Mouse (Mus musculus) heart, postnatal 4 days (tissue): ENCODE data around the gene Slc1a7. TPM values are rescaled to one million over a fixed set of nuclear protein-coding genes. Genes with fewer than 3 reads are reported as not detected.
A peak's percentile ranks its signal among the peaks of the same experiment; 100 is the strongest.

ENCODE experiments used
- DNase-seq: peaks from one replicate; pipeline ENCODE4 v3.0.0; 2021
- total RNA-seq, 2 experiments: library from RNA; stranded (reverse); gene quantifications; 2 replicates each; pipeline ENCODE4 v1.2.3; 2021

The Slc1a7 gene
- total RNA-seq, 2 experiments from 2014 or later = not detected

GRCm38 (mm10) chr4:108055873-108056272, 87.7 kb downstream of the Slc1a7 start:
- DNase-seq = no peak

GRCm38 (mm10) chr4:108057247-108057646, 89.1 kb downstream of the Slc1a7 start:
- DNase-seq = no peak

GRCm38 (mm10) chr4:108058166-108058565, 90.0 kb downstream of the Slc1a7 start:
- peak; percentile 26 for DNase-seq

DNA sequence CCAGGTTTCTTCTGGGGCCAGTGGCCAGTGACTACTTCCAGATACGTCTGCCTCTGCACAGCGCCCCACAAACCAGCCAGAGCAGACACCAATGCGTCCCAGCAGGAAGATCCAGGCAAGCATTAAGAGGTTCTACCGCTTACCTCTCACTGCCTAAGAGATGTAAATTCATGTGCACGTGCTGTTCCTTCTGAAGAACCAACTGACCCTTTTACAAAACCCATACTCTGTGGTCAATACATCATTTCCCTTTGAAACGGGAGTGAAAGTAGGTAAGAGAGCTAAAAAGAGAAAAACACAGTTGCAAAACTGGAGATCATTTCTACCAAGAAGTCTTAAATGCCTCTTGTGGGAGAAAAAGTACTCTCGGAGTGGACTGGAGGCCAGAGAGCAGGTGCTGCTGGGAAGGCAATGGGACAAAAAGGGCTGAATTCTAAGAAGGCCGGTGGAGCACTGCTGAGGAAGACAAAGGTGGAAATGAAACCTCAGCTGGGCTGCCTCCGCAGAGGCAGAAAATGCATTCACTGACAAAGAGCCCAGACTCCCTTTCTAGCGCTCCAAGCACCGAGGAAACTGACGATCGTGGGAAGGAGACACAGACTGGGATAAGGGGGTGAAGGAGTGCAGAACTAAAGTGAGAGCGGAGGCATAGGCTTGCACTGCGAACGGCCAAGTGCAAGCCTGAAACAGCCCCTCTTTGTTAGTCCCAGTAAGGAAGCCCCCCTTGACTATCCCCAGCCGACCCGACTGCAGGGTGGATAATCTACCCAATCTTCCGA, 91.7 kb downstream of the Slc1a7 start:
- DNase-seq = no peak

DNA sequence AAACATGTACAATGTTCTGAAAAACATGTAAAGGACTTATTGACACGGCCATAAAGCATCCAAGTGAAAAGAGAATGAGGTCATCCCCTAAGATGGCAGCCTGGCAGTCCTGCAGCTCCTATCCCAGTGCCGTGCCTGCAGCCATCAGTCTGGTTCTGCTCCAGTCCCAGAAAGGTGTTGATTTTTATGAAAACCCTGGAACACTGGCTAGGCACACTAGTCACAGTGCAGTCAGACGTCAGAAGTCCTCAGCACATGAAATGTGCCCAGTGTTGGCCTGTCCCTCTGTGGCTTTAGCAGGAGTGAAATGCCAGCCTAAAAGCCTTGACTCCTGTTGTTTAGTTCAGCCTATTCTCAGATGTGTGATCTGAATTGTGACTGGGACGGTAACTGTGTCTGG, 92.6 kb downstream of the Slc1a7 start:
- no peak for DNase-seq

GRCm38 (mm10) chr4:108062524-108062923, 94.4 kb downstream of the Slc1a7 start:
- DNase-seq = no peak

Other genes starting within 250 kb of the Slc1a7 start
- gene Lrp8, start 166.1 kb upstream of the Slc1a7 start, total RNA-seq = 1 to 10 TPM; 1.7 to 1.8 TPM
- 10 to 100 TPM; 69.6 to 79.9 TPM for gene Magoh, start 88.6 kb upstream of the Slc1a7 start, total RNA-seq
- gene 0610037L13Rik, start 78.5 kb upstream of the Slc1a7 start, total RNA-seq = 10 to 100 TPM; 70.7 to 77.2 TPM
- 100 to 1,000 TPM; 140 to 144 TPM for gene Cpt2, start 44.7 kb upstream of the Slc1a7 start, total RNA-seq
- 10 to 100 TPM in 1 of 2 experiments, 1 to 10 TPM in 1; 10.0 to 10.8 TPM for gene Podn, start 128.1 kb downstream of the Slc1a7 start, total RNA-seq
- gene Scp2, start 176.7 kb downstream of the Slc1a7 start, total RNA-seq = 100 to 1,000 TPM; 119 to 132 TPM
- 10 to 100 TPM; 22.1 to 27.9 TPM for gene Echdc2, start 197.1 kb downstream of the Slc1a7 start, total RNA-seq
- not detected for gene Zyg11a, start 249.7 kb downstream of the Slc1a7 start, total RNA-seq